Mouse (Mus musculus): ENCODE results near the gene Rdh16.

GRCm38 (mm10) chr10:127881041-127881440, 80.1 kb downstream of the Rdh16 start:
- TF ChIP-seq CTCF (IDR thresholded peaks at IDR 0.05; ENCODE audit: low read depth) = 0 out of 2 replicates have a peak, but pooled peaks have one; percentile 5
- no peak for TF ChIP-seq EP300 (optimal IDR thresholded peaks at IDR 0.05)
